Mouse (Mus musculus): Measurements from ENCODE around the gene Ccdc8. TPM values are rescaled to one million over a fixed set of nuclear protein-coding genes. Genes with fewer than 3 reads are reported as not detected.
A peak's percentile ranks its signal among the peaks of the same experiment; 100 is the strongest.

Gene Ccdc8
- polyA plus RNA-seq, 1 experiment, result 0.87 TPM

- peaks cover 7% of the 10 kb centered on the region for H3K4me1 ChIP-seq (ENCODE audit: control insufficient read depth, insufficient read depth, low read length)
- H3K27me3 ChIP-seq (ENCODE audit: control insufficient read depth, insufficient read depth, low read length), result no peaks in the 10 kb centered on the region
- TF ChIP-seq POLR2A (IDR thresholded peaks at IDR 0.05; ENCODE audit: borderline replicate concordance, insufficient read depth, low read length) (no peak), CTCF (IDR thresholded peaks at IDR 0.05; ENCODE audit: borderline replicate concordance, insufficient read depth, low read depth, low read length) (no peak)
- WGBS, result 47% methylated on average over 27 of the region's 27 CpGs
- DNase-seq, result no peak
- H3K4me3 ChIP-seq (replicated peaks; ENCODE audit: insufficient read depth, low read depth, low read length), result no peak overlapping the region
- no peak overlapping the region for H3K27ac ChIP-seq (ENCODE audit: insufficient read depth, low read length)
These were observed 1.3 kb downstream of the Ccdc8 start for GRCm38 (mm10) chr7:16993651-16994399.

GRCm38 (mm10) chr7:16994400-16994799 lies 1.9 kb downstream of the Ccdc8 start:
- peaks cover 7% of the 10 kb centered on the region for H3K4me1 ChIP-seq (ENCODE audit: control insufficient read depth, insufficient read depth, low read length)
- DNase-seq, result no peak
- H3K27me3 ChIP-seq (ENCODE audit: control insufficient read depth, insufficient read depth, low read length), result no peaks in the 10 kb centered on the region
- whole genome bisulfite sequencing, result 57% methylated on average over 20 of the region's 20 CpGs
- TF ChIP-seq CTCF (IDR thresholded peaks at IDR 0.05; ENCODE audit: borderline replicate concordance, insufficient read depth, low read depth, low read length) (no peak), POLR2A (IDR thresholded peaks at IDR 0.05; ENCODE audit: borderline replicate concordance, insufficient read depth, low read length) (no peak)
- no peak overlapping the region for H3K4me3 ChIP-seq (replicated peaks; ENCODE audit: insufficient read depth, low read depth, low read length)
- H3K27ac ChIP-seq (ENCODE audit: insufficient read depth, low read length), result no peak overlapping the region

GRCm38 (mm10) chr7:16995345-16995744 lies 2.8 kb downstream of the Ccdc8 start:
- Histone ChIP-seq H3K27ac (ENCODE audit: insufficient read depth, low read length) (no peak overlapping the region), H3K4me3 (replicated peaks; ENCODE audit: insufficient read depth, low read depth, low read length) (no peak overlapping the region)
- 53% methylated on average over 4 of the region's 4 CpGs for WGBS

DNA sequence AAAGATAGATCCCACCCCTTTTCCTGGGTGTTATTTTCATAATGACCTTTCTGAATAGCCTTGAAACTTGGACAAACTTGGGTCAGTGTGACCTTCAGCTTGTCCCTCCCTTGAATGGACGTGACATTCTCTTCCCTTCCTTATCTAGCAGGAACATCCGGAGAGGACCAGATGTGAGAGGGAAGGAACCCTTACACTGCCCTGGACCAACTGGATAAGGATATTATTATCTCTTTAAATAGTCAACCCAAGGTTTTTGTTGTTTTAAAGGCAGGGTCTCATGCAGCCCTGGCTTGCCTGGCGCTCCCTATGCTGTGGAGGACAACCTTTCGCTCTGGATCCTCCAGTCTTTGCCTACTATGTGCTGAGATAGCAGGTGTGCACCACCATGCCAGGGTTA lies 6.7 kb downstream of the Ccdc8 start:
- no peak for DNase-seq
- Histone ChIP-seq H3K4me1 (ENCODE audit: control insufficient read depth, insufficient read depth, low read length) (peaks cover 34% of the 10 kb centered on the region), H3K4me3 (replicated peaks; ENCODE audit: insufficient read depth, low read depth, low read length) (no peak overlapping the region), H3K27ac (ENCODE audit: insufficient read depth, low read length) (no peak overlapping the region), H3K27me3 (ENCODE audit: control insufficient read depth, insufficient read depth, low read length) (no peaks in the 10 kb centered on the region)
- 61% methylated on average over 4 of the region's 4 CpGs for WGBS
- TF ChIP-seq POLR2A (IDR thresholded peaks at IDR 0.05; ENCODE audit: borderline replicate concordance, insufficient read depth, low read length) (no peak), CTCF (IDR thresholded peaks at IDR 0.05; ENCODE audit: borderline replicate concordance, insufficient read depth, low read depth, low read length) (no peak)

More at GRCm38 (mm10) chr7:16995345-16995744, 2.8 kb downstream of the Ccdc8 start:
- peaks cover 7% of the 10 kb centered on the region for H3K4me1 ChIP-seq (ENCODE audit: control insufficient read depth, insufficient read depth, low read length)
- no peak for DNase-seq
- no peaks in the 10 kb centered on the region for H3K27me3 ChIP-seq (ENCODE audit: control insufficient read depth, insufficient read depth, low read length)
- TF ChIP-seq CTCF (IDR thresholded peaks at IDR 0.05; ENCODE audit: borderline replicate concordance, insufficient read depth, low read depth, low read length) (no peak), POLR2A (IDR thresholded peaks at IDR 0.05; ENCODE audit: borderline replicate concordance, insufficient read depth, low read length) (no peak)

DNA sequence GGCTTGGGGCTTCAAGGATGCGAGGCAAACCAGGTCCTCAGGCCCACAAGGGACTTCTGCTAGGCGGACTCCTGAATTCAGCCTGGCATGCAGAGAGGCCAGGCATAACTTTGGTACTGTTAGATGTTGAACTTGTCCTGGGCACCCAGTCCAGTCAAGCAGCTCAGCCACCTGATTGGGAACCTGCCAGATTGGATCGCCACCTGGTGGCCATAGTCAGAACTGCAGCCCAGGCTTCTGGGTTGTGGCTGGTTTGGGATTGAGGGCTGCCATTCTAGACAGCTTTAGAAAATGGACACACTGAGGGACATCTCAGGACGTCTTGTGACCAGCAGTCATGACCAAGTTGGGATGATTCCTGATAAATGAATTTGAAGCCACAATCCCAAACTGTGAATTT lies 7.1 kb downstream of the Ccdc8 start:
- H3K27me3 ChIP-seq (ENCODE audit: control insufficient read depth, insufficient read depth, low read length), result no peaks in the 10 kb centered on the region
- H3K4me1 ChIP-seq (ENCODE audit: control insufficient read depth, insufficient read depth, low read length), result peaks cover 37% of the 10 kb centered on the region
- H3K4me3 ChIP-seq (replicated peaks; ENCODE audit: insufficient read depth, low read depth, low read length), result no peak overlapping the region
- no peak overlapping the region for H3K27ac ChIP-seq (ENCODE audit: insufficient read depth, low read length)
- DNase-seq, result peak; percentile 86 to 96
- 19% methylated on average over 4 of the region's 4 CpGs for WGBS
- no peak for TF ChIP-seq POLR2A (IDR thresholded peaks at IDR 0.05; ENCODE audit: borderline replicate concordance, insufficient read depth, low read length)
- TF ChIP-seq CTCF (IDR thresholded peaks at IDR 0.05; ENCODE audit: borderline replicate concordance, insufficient read depth, low read depth, low read length), result peak; percentile 98

DNA sequence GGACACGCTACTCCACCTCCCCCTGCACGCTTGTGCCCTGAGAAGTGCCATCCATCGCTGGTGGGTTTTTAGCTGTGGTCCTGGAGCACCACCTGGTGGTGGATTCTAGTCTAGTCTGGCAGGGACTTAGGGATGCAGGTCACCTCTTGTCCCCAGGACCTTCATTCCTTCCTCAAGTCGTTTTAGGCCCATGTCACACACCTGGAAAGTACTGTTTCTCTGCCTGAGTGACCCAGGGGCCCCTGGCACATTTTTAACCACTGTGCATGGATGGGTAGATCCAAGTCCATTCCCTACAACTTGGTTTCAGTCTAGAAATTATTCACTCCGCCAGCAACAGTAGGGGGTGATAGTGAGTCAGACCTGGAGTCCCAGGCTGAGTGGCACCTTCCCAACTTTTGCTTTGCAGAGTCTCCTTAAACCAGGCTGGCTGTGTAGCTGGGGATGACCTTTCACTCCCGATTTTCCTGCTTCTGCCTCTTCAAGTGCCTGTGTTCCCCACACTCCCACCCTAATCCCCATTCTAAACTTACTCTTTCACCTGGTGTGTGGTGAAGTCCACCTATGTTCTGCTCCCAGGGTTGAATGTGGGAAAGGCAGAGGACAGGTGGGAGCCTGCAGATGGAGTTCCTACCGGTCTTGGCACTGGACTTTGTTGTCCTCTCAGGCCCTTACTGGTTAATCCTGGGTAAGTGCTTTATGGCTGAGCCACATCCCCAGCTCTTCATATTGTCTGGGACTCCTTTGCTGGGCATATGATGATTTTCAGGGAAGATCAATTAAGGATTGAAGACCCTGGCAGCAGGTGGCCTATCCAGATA lies 10.1 kb downstream of the Ccdc8 start:
- Histone ChIP-seq H3K4me3 (replicated peaks; ENCODE audit: insufficient read depth, low read depth, low read length) (no peak overlapping the region), H3K27me3 (ENCODE audit: control insufficient read depth, insufficient read depth, low read length) (no peaks in the 10 kb centered on the region), H3K4me1 (ENCODE audit: control insufficient read depth, insufficient read depth, low read length) (peaks cover 57% of the 10 kb centered on the region), H3K27ac (ENCODE audit: insufficient read depth, low read length) (peak overlapping the region; percentile 93)
- WGBS, result under 1% methylated on average over 7 of the region's 7 CpGs
- DNase-seq, result peak; percentile 90
- no peak for TF ChIP-seq POLR2A (IDR thresholded peaks at IDR 0.05; ENCODE audit: borderline replicate concordance, insufficient read depth, low read length)
- peak; percentile 97 for TF ChIP-seq CTCF (IDR thresholded peaks at IDR 0.05; ENCODE audit: borderline replicate concordance, insufficient read depth, low read depth, low read length)

- TF ChIP-seq CTCF (IDR thresholded peaks at IDR 0.05; ENCODE audit: borderline replicate concordance, insufficient read depth, low read depth, low read length), result no peak
- 0 out of 2 replicates have a peak, but pooled peaks have one; percentile 2 for TF ChIP-seq POLR2A (IDR thresholded peaks at IDR 0.05; ENCODE audit: borderline replicate concordance, insufficient read depth, low read length)
- H3K27ac ChIP-seq (ENCODE audit: insufficient read depth, low read length), result peak overlapping the region; percentile 93
- WGBS, result 7% methylated on average over 7 of the region's 7 CpGs
- DNase-seq, result peak; percentile 83 to 92
- no peaks in the 10 kb centered on the region for H3K27me3 ChIP-seq (ENCODE audit: control insufficient read depth, insufficient read depth, low read length)
- no peak overlapping the region for H3K4me3 ChIP-seq (replicated peaks; ENCODE audit: insufficient read depth, low read depth, low read length)
- H3K4me1 ChIP-seq (ENCODE audit: control insufficient read depth, insufficient read depth, low read length), result peaks cover 62% of the 10 kb centered on the region
These were observed 10.9 kb downstream of the Ccdc8 start for GRCm38 (mm10) chr7:17003230-17003960.
